Mouse (Mus musculus) stomach, adult 2 months (tissue): ENCODE results near the gene Trappc6a. TPM values are rescaled to one million over a fixed set of nuclear protein-coding genes. Genes with fewer than 3 reads are reported as not detected.

Source experiments
- polyA plus RNA-seq: library from polyadenylated mRNA; depleted of rRNA; stranded (reverse); fragments of >200 nt; gene quantifications from 2 replicates; pipeline ENCODE4 v1.2.3, GENCODE M21; 2012; rRNA removed

Gene Trappc6a
- polyA plus RNA-seq: 119 and 179 TPM in 2 replicates

GRCm38 (mm10) chr7:19508150-19508923 lies at the start of gene Trappc6a, which contains the start of gene Bloc1s3:
TSS of gene Trappc6a (plus strand) at chr7:19508395.
TSS of gene Bloc1s3 (minus strand) at chr7:19508367.

GRCm38 (mm10) chr7:19458591-19459111 lies 49.5 kb upstream of the Trappc6a start, which contains the start of gene Mark4:
TSS of gene Mark4 (minus strand) at chr7:19458821.

GRCm38 (mm10) chr7:19462884-19463381 lies 45.3 kb upstream of the Trappc6a start, which contains the start of gene Exoc3l2:
TSS of gene Exoc3l2 (plus strand) at chr7:19463331.

GRCm38 (mm10) chr7:19517652-19518365 lies 9.6 kb downstream of the Trappc6a start, which contains the start of gene Nkpd1:
TSS of gene Nkpd1 (plus strand) at chr7:19517838.

GRCm38 (mm10) chr7:19562643-19563410 lies 54.6 kb downstream of the Trappc6a start, which contains the start of gene Ppp1r37:
TSS of gene Ppp1r37 (minus strand) at chr7:19563076.

Other genes with a start within 250 kb of the Trappc6a start
- gene Vasp, start 236.6 kb upstream of the Trappc6a start, polyA plus RNA-seq: 232 and 302 TPM in 2 replicates
- 0.23 and 1.3 TPM in 2 replicates for gene Ppm1n, start 228.3 kb upstream of the Trappc6a start, polyA plus RNA-seq
- gene Rtn2, start 225.8 kb upstream of the Trappc6a start, polyA plus RNA-seq: 25.7 and 26.9 TPM in 2 replicates
- gene Fosb, start 198.3 kb upstream of the Trappc6a start, polyA plus RNA-seq: 1.1 and 2.1 TPM in 2 replicates
- 16.8 and 21.2 TPM in 2 replicates for gene Ercc1, start 163.6 kb upstream of the Trappc6a start, polyA plus RNA-seq
- 3.9 and 7.8 TPM in 2 replicates for gene Cd3eap, start 148.9 kb upstream of the Trappc6a start, polyA plus RNA-seq
- 21.4 and 23.5 TPM in 2 replicates for gene Ppp1r13l, start 148.6 kb upstream of the Trappc6a start, polyA plus RNA-seq
- gene Ercc2, start 126.4 kb upstream of the Trappc6a start, polyA plus RNA-seq: 25.1 and 27.9 TPM in 2 replicates
- gene Klc3, start 104.3 kb upstream of the Trappc6a start, polyA plus RNA-seq: 16.2 and 18.5 TPM in 2 replicates
- gene Ckm, start 103.6 kb upstream of the Trappc6a start, polyA plus RNA-seq: 315 and 356 TPM in 2 replicates
- 10.8 and 27.7 TPM in 2 replicates for gene Mark4, start 49.6 kb upstream of the Trappc6a start, polyA plus RNA-seq
- gene Exoc3l2, start 45.1 kb upstream of the Trappc6a start, polyA plus RNA-seq: 6.3 and 7.2 TPM in 2 replicates
- 7.3 and 15.7 TPM in 2 replicates for gene Bloc1s3, start within 50 bp of the Trappc6a start, polyA plus RNA-seq
- gene Nkpd1, start 9.4 kb downstream of the Trappc6a start, polyA plus RNA-seq: 45.5 and 87.5 TPM in 2 replicates
- gene Ppp1r37, start 54.7 kb downstream of the Trappc6a start, polyA plus RNA-seq: 78.3 and 88.5 TPM in 2 replicates
- 7.5 and 7.9 TPM in 2 replicates for gene Zfp296, start 68.9 kb downstream of the Trappc6a start, polyA plus RNA-seq
- gene Gemin7, start 69.2 kb downstream of the Trappc6a start, polyA plus RNA-seq: 59.4 and 88.0 TPM in 2 replicates
- gene Clasrp, start 96.1 kb downstream of the Trappc6a start, polyA plus RNA-seq: 68.5 and 172 TPM in 2 replicates
- gene Relb, start 121.0 kb downstream of the Trappc6a start, polyA plus RNA-seq: 10.6 and 18.6 TPM in 2 replicates
- gene Clptm1, start 156.6 kb downstream of the Trappc6a start, polyA plus RNA-seq: 55.4 and 69.0 TPM in 2 replicates
- gene Apoc2, start 169.5 kb downstream of the Trappc6a start, polyA plus RNA-seq: 1.1 and 1.6 TPM in 2 replicates
- not detected in 2 replicates for gene Gm44805, start 173.0 kb downstream of the Trappc6a start, polyA plus RNA-seq
- 0.37 TPM in 1 of 2 replicates, not detected in the other for gene Apoc4, start 173.1 kb downstream of the Trappc6a start, polyA plus RNA-seq
- 6.5 and 8.3 TPM in 2 replicates for gene Apoc1, start 184.3 kb downstream of the Trappc6a start, polyA plus RNA-seq
- 235 and 380 TPM in 2 replicates for gene Apoe, start 190.8 kb downstream of the Trappc6a start, polyA plus RNA-seq
- gene Tomm40, start 207.0 kb downstream of the Trappc6a start, polyA plus RNA-seq: 58.9 and 85.6 TPM in 2 replicates
- 64.6 and 101 TPM in 2 replicates for gene Nectin2, start 242.1 kb downstream of the Trappc6a start, polyA plus RNA-seq